ENCODE assay signal across 27 mouse cellular contexts in genomic region chr10:88883721-88884120, GRCm38 (mm10). TPM values are rescaled to one million over a fixed set of nuclear protein-coding genes. Genes with fewer than 3 reads are reported as not detected.
"Had no signal": no experiment of that assay in that cellular context is flagged by ENCODE, and none has a peak within 500 bp of the region (broad histone marks: within the 10 kb centered on the region; RNA-seq: fewer than 3 reads in every experiment).

No protein-coding gene starts in this region.

- H3K27ac ChIP-seq: embryonic facial prominence, embryonic 10.5 days; embryonic facial prominence, embryonic 12.5 days; embryonic facial prominence, embryonic 13.5 days; embryonic facial prominence, embryonic 15.5 days; forebrain, embryonic 10.5 days; forebrain, embryonic 12.5 days; forebrain, embryonic 13.5 days; forebrain, embryonic 15.5 days; gastrocnemius, adult 2 months had no signal

- DNase-seq: cerebellum, adult 18-20 months; cerebellum, adult 2 months; cerebellum, adult 8-10 months; cerebellum, adult 9-10 months; cerebellum, adult 9-11 months; cerebellum, postnatal 10 days; cerebellum, postnatal 14 days; cerebellum, postnatal 25 days; cerebellum, postnatal 36 days; embryo, embryonic 11 days; forebrain, postnatal 0 days; gastrocnemius, adult 2 months; gastrocnemius, postnatal 10 days; gastrocnemius, postnatal 14 days; gastrocnemius, postnatal 25 days; gastrocnemius, postnatal 36 days; heart, adult 11 months had no signal

- H3K4me3 ChIP-seq: embryonic facial prominence, embryonic 10.5 days; embryonic facial prominence, embryonic 12.5 days; embryonic facial prominence, embryonic 13.5 days; embryonic facial prominence, embryonic 15.5 days; erythroblast, embryonic 14.5 days; forebrain, embryonic 10.5 days; forebrain, embryonic 12.5 days; forebrain, embryonic 13.5 days; forebrain, embryonic 15.5 days; gastrocnemius, adult 2 months had no signal

- H3K36me3 ChIP-seq: embryonic facial prominence, embryonic 10.5 days; embryonic facial prominence, embryonic 12.5 days; embryonic facial prominence, embryonic 13.5 days; embryonic facial prominence, embryonic 15.5 days; forebrain, embryonic 10.5 days; forebrain, embryonic 12.5 days; forebrain, embryonic 15.5 days had no signal

RNA-seq across cellular contexts. Expression of gene Slc5a8, which starts 2.1 kb away (rescaled TPM):
- polyA plus RNA-seq: cortical plate, adult 2 months; embryonic facial prominence, embryonic 10.5 days; erythroblast, embryonic 14.5 days; forebrain, embryonic 12.5 days; forebrain, embryonic 13.5 days had no signal
